Mouse (Mus musculus) limb, embryonic 12.5 days (tissue): ENCODE results near the gene Lrrc56. TPM values are rescaled to one million over a fixed set of nuclear protein-coding genes. Genes with fewer than 3 reads are reported as not detected.
A peak's percentile ranks its signal among the peaks of the same experiment; 100 is the strongest.

Experiments
- ATAC-seq: fragments of 200-750 bp; cut with Nextera tagmentation; 2 replicates; pipeline ENCODE4 v1.8.0; 2017; ENCODE audit warnings: low read depth, moderate TSS enrichment; ENCODE audit not compliant: insufficient number of reproducible peaks, insufficient read depth, low FRiP score, low TSS enrichment
- H3K27ac ChIP-seq: fragments of 300-500 bp; sonication (generic); 2 replicates; pipeline ENCODE4 v1.5.1; 2016; ENCODE audit warnings: mild to moderate bottlenecking, moderate library complexity
- H3K27me3 ChIP-seq: fragments of 300-500 bp; sonication (generic); 2 replicates; pipeline ENCODE4 v1.6.1; 2016; ENCODE audit warnings: mild to moderate bottlenecking, moderate library complexity
- H3K36me3 ChIP-seq: fragments of 300-500 bp; sonication (generic); 2 replicates; pipeline ENCODE4 v1.6.1; 2016; ENCODE audit warnings: mild to moderate bottlenecking, moderate library complexity
- H3K4me1 ChIP-seq: fragments of 300-500 bp; sonication (generic); replicated peaks from 2 replicates; pipeline ENCODE4 v1.6.1; 2016
- H3K4me2 ChIP-seq: fragments of 300-500 bp; sonication (generic); 2 replicates; pipeline ENCODE4 v1.6.1; 2016; ENCODE audit warnings: mild to moderate bottlenecking, moderate library complexity
- H3K4me3 ChIP-seq: fragments of 300-500 bp; sonication (generic); replicated peaks from 2 replicates; pipeline ENCODE4 v1.5.1; 2016; ENCODE audit warnings: mild to moderate bottlenecking
- H3K9ac ChIP-seq: fragments of 300-500 bp; sonication (generic); replicated peaks from 2 replicates; pipeline ENCODE4 v1.6.1; 2016; ENCODE audit warnings: mild to moderate bottlenecking, moderate library complexity
- H3K9me3 ChIP-seq: fragments of 300-500 bp; sonication (generic); 2 replicates; pipeline ENCODE4 v1.6.1; 2016; ENCODE audit warnings: mild to moderate bottlenecking, moderate library complexity
- WGBS: fragments of 180-500 bp; shearing (Covaris S2); methylation state at CpG from one replicate; pipeline ENCODE4 v1.1.7; 2016; 5-methylcytosine and 5-hydroxymethylcytosine counted together
- polyA plus RNA-seq: library from polyadenylated mRNA; unstranded; fragments of >200 nt; fragmentation: Nextera tagmentation; extraction: Ambion mirVana; gene quantifications from 2 replicates; pipeline ENCODE4 v1.2.1, GENCODE M21; 2016

Lrrc56 gene
- polyA plus RNA-seq, 1 experiment from 2014 or later, result 17.0 TPM

GRCm38 (mm10) chr7:141218557-141219133, 24.7 kb downstream of the Lrrc56 start:
- H3K4me1 ChIP-seq, result peaks cover 44% of the 10 kb centered on the region
- WGBS, result 81% methylated on average over 5 of the region's 5 CpGs
- 0 out of 2 replicates have a peak overlapping the region, but pooled peaks have one; percentile 12 for H3K9ac ChIP-seq
- peaks cover 31% of the 10 kb centered on the region for H3K36me3 ChIP-seq
- no peaks in the 10 kb centered on the region for H3K9me3 ChIP-seq
- H3K27ac ChIP-seq, result no peak overlapping the region
- no peaks in the 10 kb centered on the region for H3K27me3 ChIP-seq
- no peak for ATAC-seq
- no peak overlapping the region for H3K4me3 ChIP-seq
- no peak overlapping the region for H3K4me2 ChIP-seq

DNA sequence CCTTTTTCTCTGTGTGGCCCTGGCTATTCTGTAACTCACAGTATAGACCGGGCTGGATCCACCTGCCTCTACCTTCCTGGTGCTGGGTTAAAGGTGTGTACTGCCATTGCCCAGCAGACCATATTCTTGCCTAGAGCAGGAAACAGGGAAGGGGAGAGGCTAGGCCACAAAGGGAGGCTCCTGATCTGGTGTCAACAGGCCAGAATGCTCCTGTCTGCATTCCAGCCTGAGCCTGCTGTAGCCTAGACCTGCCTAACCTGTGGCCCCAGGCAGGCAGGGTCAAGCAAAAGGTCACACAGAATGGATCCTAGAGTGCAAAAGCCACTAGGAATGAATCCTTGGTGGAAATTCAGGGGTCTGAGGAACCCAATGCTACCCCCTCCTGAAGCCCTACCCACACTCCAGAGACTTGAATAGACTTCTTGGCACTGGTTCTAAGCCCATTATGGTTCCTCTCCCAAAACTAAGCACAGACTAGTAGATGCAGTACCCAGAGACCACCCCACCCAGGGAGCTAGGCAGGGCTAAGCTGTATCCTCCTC, 25.7 kb downstream of the Lrrc56 start:
- Histone ChIP-seq H3K9ac (no peak overlapping the region), H3K4me2 (no peak overlapping the region), H3K4me3 (no peak overlapping the region), H3K9me3 (no peaks in the 10 kb centered on the region), H3K27me3 (no peaks in the 10 kb centered on the region), H3K36me3 (peaks cover 31% of the 10 kb centered on the region), H3K27ac (no peak overlapping the region), H3K4me1 (peaks cover 39% of the 10 kb centered on the region)
- 85% methylated on average over 1 of the region's 1 CpGs for WGBS
- ATAC-seq, result no peak

- ATAC-seq, result no peak
- Histone ChIP-seq H3K27me3 (no peaks in the 10 kb centered on the region), H3K9ac (peak overlapping the region; percentile 70; the same call in 1 of the 2 replicates), H3K4me1 (peaks cover 33% of the 10 kb centered on the region), H3K36me3 (peaks cover 31% of the 10 kb centered on the region), H3K27ac (0 out of 2 replicates have a peak overlapping the region, but pooled peaks have one; percentile 82), H3K4me3 (peak overlapping the region; percentile 57; the same call in 1 of the 2 replicates), H3K9me3 (no peaks in the 10 kb centered on the region), H3K4me2 (peak overlapping the region; percentile 91)
- 81% methylated on average over 1 of the region's 1 CpGs for WGBS
Observed at GRCm38 (mm10) chr7:141220377-141220776, 26.4 kb downstream of the Lrrc56 start.

DNA sequence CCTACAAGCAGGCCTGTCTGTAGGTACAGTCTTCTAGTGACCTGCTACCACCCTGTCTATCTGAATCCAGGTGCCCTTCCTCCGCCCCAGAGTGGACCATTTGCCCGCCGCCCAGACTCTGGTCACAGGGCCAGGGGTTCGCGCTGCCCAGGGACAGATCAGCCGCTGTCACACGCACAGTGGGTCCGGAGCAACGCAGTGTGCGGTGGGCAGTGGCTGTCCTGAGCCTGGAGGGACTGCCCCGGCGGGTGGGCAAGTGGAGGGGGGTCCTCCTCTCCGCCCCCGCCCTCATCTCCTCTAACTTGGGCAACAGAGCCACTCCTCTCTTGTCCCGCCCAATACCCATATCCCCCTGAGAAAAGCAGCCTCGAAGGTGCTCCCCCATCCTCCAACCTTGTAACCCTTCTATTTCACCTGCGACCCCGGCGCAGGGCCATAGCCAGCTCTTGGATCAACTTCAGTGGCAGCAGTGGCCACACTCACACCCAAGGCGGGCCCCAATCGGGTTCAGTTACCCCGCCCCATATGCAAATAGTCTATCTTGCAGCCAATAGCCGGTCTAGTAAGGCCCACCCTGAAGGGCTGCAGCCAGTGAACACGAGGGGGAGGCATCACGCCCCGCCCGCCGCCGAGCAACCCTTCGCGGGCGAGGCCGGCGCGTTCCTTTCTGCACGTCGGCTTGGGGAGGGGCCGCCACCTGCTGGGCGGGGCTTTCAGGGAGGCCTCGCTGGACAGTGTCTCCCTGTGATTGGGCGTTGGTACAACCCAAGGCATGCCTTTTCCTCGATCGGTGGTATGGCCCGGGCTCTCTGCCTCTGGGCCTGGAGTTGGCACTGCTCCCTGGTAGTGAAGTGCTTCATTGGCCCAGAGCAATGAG, 27.5 kb downstream of the Lrrc56 start:
- peaks cover 27% of the 10 kb centered on the region for H3K4me1 ChIP-seq

DNA sequence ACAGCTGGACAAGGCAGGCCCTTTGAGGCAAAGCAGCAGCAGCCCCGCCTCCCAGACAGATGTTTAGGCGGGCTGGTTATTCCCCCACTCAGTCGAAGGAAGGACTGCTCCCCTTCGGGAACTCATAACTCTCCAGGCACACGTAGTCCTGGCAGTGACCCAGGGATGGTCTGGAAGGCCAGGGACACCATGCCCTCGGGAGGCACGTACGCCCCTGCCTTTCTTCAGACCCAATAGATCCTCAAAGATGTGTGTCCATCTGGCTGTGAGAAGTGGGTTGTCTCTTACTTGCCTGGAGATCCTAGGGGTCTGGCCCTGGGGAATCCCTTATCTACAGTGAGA, 28.1 kb downstream of the Lrrc56 start:
- 10% methylated on average over 8 of the region's 8 CpGs for WGBS
- H3K4me3 ChIP-seq, result peak overlapping the region; percentile 57
- peak overlapping the region; percentile 91 for H3K4me2 ChIP-seq
- peak overlapping the region; percentile 52 for H3K9ac ChIP-seq
- peaks cover 21% of the 10 kb centered on the region for H3K4me1 ChIP-seq
- no peak for ATAC-seq
- H3K27ac ChIP-seq, result peak overlapping the region; percentile 87
- H3K9me3 ChIP-seq, result no peaks in the 10 kb centered on the region
- peaks cover 31% of the 10 kb centered on the region for H3K36me3 ChIP-seq
- H3K27me3 ChIP-seq, result no peaks in the 10 kb centered on the region

More for the DNA sequence above, 27.5 kb downstream of the Lrrc56 start:
- peak overlapping the region; percentile 57 for H3K4me3 ChIP-seq
- ATAC-seq, result peak; percentile 97
- H3K36me3 ChIP-seq, result peaks cover 31% of the 10 kb centered on the region
- 5% methylated on average over 44 of the region's 44 CpGs for WGBS
- H3K9me3 ChIP-seq, result no peaks in the 10 kb centered on the region
- H3K27ac ChIP-seq, result peak overlapping the region; percentile 87
- H3K9ac ChIP-seq, result peak overlapping the region; percentile 70
- H3K27me3 ChIP-seq, result no peaks in the 10 kb centered on the region
- peak overlapping the region; percentile 91 for H3K4me2 ChIP-seq

DNA sequence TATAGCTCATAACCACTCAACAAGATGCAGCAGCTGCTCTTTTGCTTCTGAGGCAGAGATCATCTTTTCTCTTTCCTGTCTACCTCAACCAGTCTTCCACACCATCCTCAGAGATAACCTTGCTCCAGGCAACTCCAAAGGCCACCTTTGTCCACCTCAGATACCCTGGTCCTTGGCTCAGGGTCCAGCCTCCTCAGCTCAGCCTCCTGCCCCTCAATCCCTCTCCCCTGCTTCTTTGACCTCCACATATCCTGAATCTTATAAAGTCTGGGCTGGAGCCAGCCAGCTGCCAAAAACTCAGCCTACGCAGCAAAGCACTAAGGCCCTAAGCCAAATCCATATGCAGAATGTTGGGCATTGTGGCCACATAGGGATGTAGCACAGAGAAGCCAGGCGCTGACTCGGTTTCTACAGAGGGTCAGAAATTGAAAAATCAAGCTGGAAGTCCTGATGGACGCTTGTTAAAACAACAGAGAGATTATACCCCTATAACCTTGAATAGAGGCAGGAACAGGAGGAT, 28.8 kb downstream of the Lrrc56 start:
- H3K9me3 ChIP-seq, result no peaks in the 10 kb centered on the region
- peak overlapping the region; percentile 91; the same call in 1 of the 2 replicates for H3K4me2 ChIP-seq
- H3K4me3 ChIP-seq, result no peak overlapping the region
- peaks cover 17% of the 10 kb centered on the region for H3K4me1 ChIP-seq
- 89% methylated on average over 4 of the region's 4 CpGs for WGBS
- no peak for ATAC-seq
- no peaks in the 10 kb centered on the region for H3K27me3 ChIP-seq
- peak overlapping the region; percentile 87 for H3K27ac ChIP-seq
- peaks cover 25% of the 10 kb centered on the region for H3K36me3 ChIP-seq
- H3K9ac ChIP-seq, result 0 out of 2 replicates have a peak overlapping the region, but pooled peaks have one; percentile 52

DNA sequence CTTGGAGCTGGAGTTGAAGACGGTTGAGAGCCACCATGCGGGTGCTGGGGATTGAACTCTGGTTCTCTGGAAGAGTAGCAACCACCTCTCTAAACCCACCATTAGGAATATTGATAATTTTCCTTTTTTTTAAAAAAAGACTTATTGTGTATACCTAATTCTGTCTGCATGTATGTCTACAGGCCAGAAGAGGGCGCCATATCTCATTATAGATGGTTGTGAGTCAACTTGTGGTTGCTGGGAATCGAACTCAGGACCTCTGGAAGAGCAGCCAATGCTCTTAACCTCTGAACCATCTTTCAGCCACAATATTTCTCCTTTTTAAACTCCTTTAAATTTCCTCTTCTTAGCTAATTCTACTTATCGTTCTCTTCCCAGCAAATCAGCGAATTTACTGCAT, 32.6 kb downstream of the Lrrc56 start:
- H3K9ac ChIP-seq, result no peak overlapping the region
- no peak overlapping the region for H3K27ac ChIP-seq
- H3K27me3 ChIP-seq, result no peaks in the 10 kb centered on the region
- no peaks in the 10 kb centered on the region for H3K9me3 ChIP-seq
- no peak for ATAC-seq
- no peak overlapping the region for H3K4me2 ChIP-seq
- H3K4me3 ChIP-seq, result no peak overlapping the region
- 82% methylated on average over 6 of the region's 6 CpGs for WGBS
- H3K36me3 ChIP-seq, result peaks cover 11% of the 10 kb centered on the region
- peaks cover 23% of the 10 kb centered on the region for H3K4me1 ChIP-seq

DNA sequence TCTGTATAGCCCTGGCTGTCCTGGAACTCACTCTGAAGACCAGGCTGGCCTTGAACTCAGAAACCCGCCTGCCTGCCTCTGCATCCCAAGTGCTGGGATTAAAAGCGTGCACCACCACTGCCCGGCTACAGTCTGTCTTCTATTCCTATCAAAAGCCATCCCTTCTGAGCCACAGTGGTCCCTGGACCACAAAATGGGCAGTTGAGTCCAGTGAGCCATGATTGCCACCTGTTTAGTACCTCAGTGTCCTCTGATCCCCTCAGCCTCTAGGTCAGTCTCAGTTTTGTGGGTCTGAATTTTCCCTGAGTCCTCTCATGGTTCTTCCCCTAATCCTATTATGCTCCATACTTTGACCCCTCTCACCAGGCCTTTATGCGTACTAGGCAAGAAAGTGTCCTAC, 33.8 kb downstream of the Lrrc56 start:
- Histone ChIP-seq H3K27me3 (no peaks in the 10 kb centered on the region), H3K27ac (no peak overlapping the region), H3K4me1 (peaks cover 15% of the 10 kb centered on the region), H3K9ac (peak overlapping the region; percentile 87; the same call in 1 of the 2 replicates), H3K4me2 (peak overlapping the region; percentile 92), H3K4me3 (peak overlapping the region; percentile 99; the same call in 1 of the 2 replicates), H3K36me3 (peaks cover 24% of the 10 kb centered on the region), H3K9me3 (no peaks in the 10 kb centered on the region)
- 82% methylated on average over 4 of the region's 4 CpGs for WGBS
- ATAC-seq, result 0 out of 2 replicates have a peak, but pooled peaks have one; percentile 17

DNA sequence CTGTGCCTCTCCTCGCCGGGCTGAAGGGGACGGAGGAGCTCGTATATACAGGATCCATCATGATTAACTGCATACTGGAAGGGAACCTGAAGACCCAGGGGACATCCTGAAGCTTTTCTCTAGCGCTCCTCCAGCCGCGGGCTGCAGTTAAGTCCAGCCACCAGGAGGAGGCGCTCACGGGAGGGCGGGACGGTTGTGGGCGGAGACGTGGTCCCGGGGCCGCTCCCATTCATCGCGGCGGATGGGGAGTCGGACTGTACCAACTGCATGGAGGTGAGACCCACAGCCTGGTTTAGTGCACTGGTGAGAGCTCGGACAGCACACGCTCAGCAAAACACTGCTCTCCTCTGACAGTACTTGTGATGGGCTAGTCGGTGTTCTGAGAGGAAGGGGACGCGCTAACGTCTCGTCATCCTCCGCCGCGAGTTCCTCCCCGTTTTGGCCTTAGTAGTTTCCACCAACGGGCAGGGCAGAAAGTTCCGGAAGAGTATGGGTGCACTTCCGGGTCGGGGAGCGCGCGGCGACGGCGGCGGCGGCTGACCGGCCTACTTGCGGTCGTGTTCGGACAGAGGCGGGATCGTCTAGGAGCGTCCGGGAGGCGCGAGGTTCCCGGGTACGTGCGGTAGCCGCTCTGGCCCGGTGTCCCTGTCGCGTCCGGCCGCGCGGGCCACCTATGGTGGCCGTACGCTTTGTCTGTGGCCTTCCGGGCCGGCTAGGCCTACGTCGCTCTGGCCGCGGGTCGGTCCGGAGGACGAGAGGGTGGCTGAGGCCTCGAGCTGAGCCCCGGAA, 34.5 kb downstream of the Lrrc56 start, which contains the start of gene Phrf1:
Gene Phrf1 (plus strand): TSS at position 506 of the 789 bp plus-strand sequence.
- H3K27me3 ChIP-seq, result no peaks in the 10 kb centered on the region
- peak; percentile 94 for ATAC-seq
- no peaks in the 10 kb centered on the region for H3K9me3 ChIP-seq
- under 1% methylated on average over 76 of the region's 76 CpGs for WGBS
- peak within 1 kb of the TSS; percentile 87 for H3K9ac ChIP-seq
- H3K27ac ChIP-seq, result peak within 1 kb of the TSS; percentile 94
- peaks cover 30% of the 10 kb centered on the region for H3K36me3 ChIP-seq
- H3K4me1 ChIP-seq, result peaks cover 15% of the 10 kb centered on the region
- peak within 1 kb of the TSS; percentile 99 for H3K4me3 ChIP-seq
- peak within 1 kb of the TSS; percentile 92 for H3K4me2 ChIP-seq

GRCm38 (mm10) chr7:141229702-141230101, 35.7 kb downstream of the Lrrc56 start:
- Histone ChIP-seq H3K27ac (no peak overlapping the region), H3K4me3 (peak overlapping the region; percentile 99), H3K27me3 (no peaks in the 10 kb centered on the region), H3K9ac (peak overlapping the region; percentile 87), H3K4me2 (peak overlapping the region; percentile 92), H3K4me1 (peaks cover 15% of the 10 kb centered on the region), H3K9me3 (no peaks in the 10 kb centered on the region), H3K36me3 (peaks cover 43% of the 10 kb centered on the region)
- no peak for ATAC-seq
- 65% methylated on average over 6 of the region's 6 CpGs for WGBS
